Mouse (Mus musculus): ENCODE results near the gene Mical3.

- TF ChIP-seq CTCF (IDR thresholded peaks at IDR 0.05; ENCODE audit: low read depth, low read length): no peak
- no peak for TF ChIP-seq POLR2A (IDR thresholded peaks at IDR 0.05; ENCODE audit: extremely low read depth, insufficient read depth, low read length)
Observed at GRCm38 (mm10) chr6:121139271-121139670, 8.5 kb upstream of the Mical3 start.

Measured in liver, adult 2 months (tissue).